Mouse (Mus musculus) kidney, embryonic 16.5 days (tissue): ENCODE data around the gene Hsf5. TPM values are rescaled to one million over a fixed set of nuclear protein-coding genes. Genes with fewer than 3 reads are reported as not detected.

Experiments
- ATAC-seq: fragments of 200-750 bp; cut with Nextera tagmentation; 2 replicates; pipeline ENCODE4 v1.8.0; 2017; ENCODE audit warnings: moderate TSS enrichment; ENCODE audit not compliant: low FRiP score, low TSS enrichment
- H3K27ac ChIP-seq: fragments of 300-500 bp; sonication (generic); 2 replicates; pipeline ENCODE4 v1.5.1; 2014; ENCODE audit warnings: low read length
- H3K27me3 ChIP-seq: fragments of 300-500 bp; sonication (generic); 2 replicates; pipeline ENCODE4 v1.6.1; 2014; ENCODE audit warnings: low read length, control low read depth, mixed read lengths; ENCODE audit not compliant: insufficient read depth
- H3K36me3 ChIP-seq: fragments of 300-500 bp; sonication (generic); 2 replicates; pipeline ENCODE4 v1.6.1; 2014; ENCODE audit warnings: low read length, control low read depth, mixed read lengths; ENCODE audit not compliant: insufficient read depth
- H3K4me1 ChIP-seq: fragments of 300-500 bp; sonication (generic); 2 replicates; pipeline ENCODE4 v1.6.1; 2014; ENCODE audit warnings: low read length, control low read depth, mixed read lengths; ENCODE audit not compliant: insufficient read depth
- H3K4me2 ChIP-seq: fragments of 300-500 bp; sonication (generic); replicated peaks from 2 replicates; pipeline ENCODE4 v1.6.1; 2014; ENCODE audit warnings: low read depth, low read length
- H3K4me3 ChIP-seq: fragments of 300-500 bp; sonication (generic); 2 replicates; pipeline ENCODE4 v1.5.1; 2014; ENCODE audit warnings: mild to moderate bottlenecking, low read length
- H3K9ac ChIP-seq: fragments of 300-500 bp; sonication (generic); replicated peaks from 2 replicates; pipeline ENCODE4 v1.6.1; 2014; ENCODE audit warnings: low read length
- H3K9me3 ChIP-seq: fragments of 300-500 bp; sonication (generic); 2 replicates; pipeline ENCODE4 v1.6.1; 2016; ENCODE audit warnings: low read length, control low read depth
- WGBS: fragments of 180-500 bp; shearing (Covaris S2); extraction: QIAGEN DNeasy Blood & Tissue Kit; methylation state at CpG from one replicate; pipeline ENCODE4 v1.1.7; 2014; 5-methylcytosine and 5-hydroxymethylcytosine counted together
- polyA plus RNA-seq: library from polyadenylated mRNA; unstranded; fragments of >200 nt; fragmentation: Nextera tagmentation; extraction: Ambion mirVana; gene quantifications from 2 replicates; pipeline ENCODE4 v1.2.1, GENCODE M21; 2015

Gene Hsf5
- polyA plus RNA-seq, 1 experiment from 2014 or later, result 0.17 TPM

GRCm38 (mm10) chr11:87623160-87623559 is 6.2 kb downstream of the Hsf5 start:
- Histone ChIP-seq H3K36me3 (peaks cover 27% of the 10 kb centered on the region), H3K27me3 (no peaks in the 10 kb centered on the region), H3K27ac (no peak overlapping the region), H3K4me2 (no peak overlapping the region), H3K9ac (no peak overlapping the region), H3K9me3 (no peaks in the 10 kb centered on the region), H3K4me1 (no peaks in the 10 kb centered on the region), H3K4me3 (no peak overlapping the region)
- ATAC-seq, result peak; percentile 70; the same call in 1 of the 2 replicates
- 33% methylated on average over 4 of the region's 4 CpGs for WGBS

GRCm38 (mm10) chr11:87629859-87630258 is 12.9 kb downstream of the Hsf5 start:
- Histone ChIP-seq H3K27me3 (no peaks in the 10 kb centered on the region), H3K9me3 (no peaks in the 10 kb centered on the region), H3K9ac (no peak overlapping the region), H3K4me2 (no peak overlapping the region), H3K36me3 (peaks cover 5% of the 10 kb centered on the region; the same call in 1 of the 2 replicates), H3K27ac (no peak overlapping the region), H3K4me3 (no peak overlapping the region), H3K4me1 (no peaks in the 10 kb centered on the region)
- 23% methylated on average over 10 of the region's 10 CpGs for WGBS
- 0 out of 2 replicates have a peak, but pooled peaks have one; percentile 27 for ATAC-seq

GRCm38 (mm10) chr11:87638793-87639192 is 21.8 kb downstream of the Hsf5 start:
- WGBS, result 11% methylated on average over 2 of the region's 2 CpGs
- Histone ChIP-seq H3K9me3 (no peaks in the 10 kb centered on the region), H3K4me3 (peak overlapping the region; percentile 52), H3K27me3 (no peaks in the 10 kb centered on the region), H3K9ac (peak overlapping the region; percentile 84), H3K4me2 (peak overlapping the region; percentile 82), H3K4me1 (0 out of 2 replicates have a peak, but pooled peaks cover 5% of the 10 kb centered on the region), H3K27ac (peak overlapping the region; percentile 56; the same call in 1 of the 2 replicates), H3K36me3 (no peaks in the 10 kb centered on the region)
- ATAC-seq, result peak; percentile 27; the same call in 1 of the 2 replicates

GRCm38 (mm10) chr11:87639206-87639605 is 22.2 kb downstream of the Hsf5 start:
- no peaks in the 10 kb centered on the region for H3K9me3 ChIP-seq
- H3K4me3 ChIP-seq, result peak overlapping the region; percentile 52
- H3K9ac ChIP-seq, result peak overlapping the region; percentile 84
- H3K4me1 ChIP-seq, result 0 out of 2 replicates have a peak, but pooled peaks cover 5% of the 10 kb centered on the region
- H3K27ac ChIP-seq, result peak overlapping the region; percentile 56; the same call in 1 of the 2 replicates
- ATAC-seq, result peak; percentile 93
- peak overlapping the region; percentile 82 for H3K4me2 ChIP-seq
- H3K36me3 ChIP-seq, result no peaks in the 10 kb centered on the region
- WGBS, result 2% methylated on average over 29 of the region's 29 CpGs
- no peaks in the 10 kb centered on the region for H3K27me3 ChIP-seq

GRCm38 (mm10) chr11:87642865-87643264 is 25.9 kb downstream of the Hsf5 start:
- no peak overlapping the region for H3K4me3 ChIP-seq
- no peaks in the 10 kb centered on the region for H3K36me3 ChIP-seq
- H3K4me2 ChIP-seq, result no peak overlapping the region
- no peaks in the 10 kb centered on the region for H3K27me3 ChIP-seq
- no peak overlapping the region for H3K9ac ChIP-seq
- H3K27ac ChIP-seq, result no peak overlapping the region
- H3K9me3 ChIP-seq, result no peaks in the 10 kb centered on the region
- no peak for ATAC-seq
- H3K4me1 ChIP-seq, result 0 out of 2 replicates have a peak, but pooled peaks cover 5% of the 10 kb centered on the region

GRCm38 (mm10) chr11:87654693-87655092 is 37.7 kb downstream of the Hsf5 start:
- 74% methylated on average over 5 of the region's 5 CpGs for WGBS
- Histone ChIP-seq H3K4me1 (no peaks in the 10 kb centered on the region), H3K27me3 (no peaks in the 10 kb centered on the region)

GRCm38 (mm10) chr11:87659216-87659615 is 42.3 kb downstream of the Hsf5 start:
- ATAC-seq, result no peak
- Histone ChIP-seq H3K4me2 (no peak overlapping the region), H3K4me3 (no peak overlapping the region), H3K27ac (no peak overlapping the region), H3K36me3 (no peaks in the 10 kb centered on the region), H3K4me1 (no peaks in the 10 kb centered on the region), H3K9ac (no peak overlapping the region), H3K27me3 (peaks cover 3% of the 10 kb centered on the region), H3K9me3 (no peaks in the 10 kb centered on the region)
- 70% methylated on average over 7 of the region's 7 CpGs for WGBS

More at GRCm38 (mm10) chr11:87654693-87655092, 37.7 kb downstream of the Hsf5 start:
- H3K36me3 ChIP-seq, result no peaks in the 10 kb centered on the region
- ATAC-seq, result no peak
- no peak overlapping the region for H3K4me2 ChIP-seq
- H3K9me3 ChIP-seq, result no peaks in the 10 kb centered on the region
- no peak overlapping the region for H3K27ac ChIP-seq
- no peak overlapping the region for H3K4me3 ChIP-seq
- no peak overlapping the region for H3K9ac ChIP-seq

GRCm38 (mm10) chr11:87662407-87662806 is 45.4 kb downstream of the Hsf5 start, which contains the start of gene Rnf43:
Gene Rnf43 (plus strand): TSS chr11:87662722.
- H3K4me3 ChIP-seq, result peak within 1 kb of the TSS; percentile 52
- ATAC-seq, result peak; percentile 90
- no peaks in the 10 kb centered on the region for H3K4me1 ChIP-seq
- H3K27me3 ChIP-seq, result peaks cover 7% of the 10 kb centered on the region
- H3K36me3 ChIP-seq, result no peaks in the 10 kb centered on the region
- H3K9ac ChIP-seq, result peak within 1 kb of the TSS; percentile 31
- 0 out of 2 replicates have a peak within 1 kb of the TSS, but pooled peaks have one; percentile 17 for H3K27ac ChIP-seq
- peak within 1 kb of the TSS; percentile 54 for H3K4me2 ChIP-seq
- no peaks in the 10 kb centered on the region for H3K9me3 ChIP-seq
- under 1% methylated on average over 8 of the region's 8 CpGs for WGBS

GRCm38 (mm10) chr11:87662822-87663221 is 45.9 kb downstream of the Hsf5 start:
- peaks cover 7% of the 10 kb centered on the region for H3K27me3 ChIP-seq
- peak overlapping the region; percentile 52 for H3K4me3 ChIP-seq
- H3K36me3 ChIP-seq, result no peaks in the 10 kb centered on the region
- H3K27ac ChIP-seq, result 0 out of 2 replicates have a peak overlapping the region, but pooled peaks have one; percentile 17
- no peak for ATAC-seq
- no peaks in the 10 kb centered on the region for H3K9me3 ChIP-seq
- peak overlapping the region; percentile 31 for H3K9ac ChIP-seq
- peak overlapping the region; percentile 54 for H3K4me2 ChIP-seq
- H3K4me1 ChIP-seq, result no peaks in the 10 kb centered on the region
- 8% methylated on average over 14 of the region's 14 CpGs for WGBS

- ATAC-seq, result no peak
- Histone ChIP-seq H3K4me3 (peak overlapping the region; percentile 52), H3K27ac (no peak overlapping the region), H3K36me3 (no peaks in the 10 kb centered on the region), H3K4me2 (peak overlapping the region; percentile 43), H3K4me1 (no peaks in the 10 kb centered on the region), H3K27me3 (peaks cover 7% of the 10 kb centered on the region), H3K9me3 (no peaks in the 10 kb centered on the region), H3K9ac (peak overlapping the region; percentile 54)
- WGBS, result 64% methylated on average over 6 of the region's 6 CpGs
Observed at GRCm38 (mm10) chr11:87663948-87664347, 47.0 kb downstream of the Hsf5 start.
